Mouse (Mus musculus): ENCODE data around the gene Lypla2. TPM values are rescaled to one million over a fixed set of nuclear protein-coding genes. Genes with fewer than 3 reads are reported as not detected.
"Not testable (repeated sequence)": the region's sequence is repeated elsewhere in the genome, so short reads cannot be mapped to it uniquely, and the experiment has no call there.

Gene Lypla2
- 145 and 149 TPM in 2 replicates for polyA plus RNA-seq (2015; fragmentation: Nextera tagmentation; extraction: Ambion mirVana)

- DNase-seq (ENCODE audit: low spot score), result peak; percentile 69
These were observed at the start of gene Lypla2 for GRCm38 (mm10) chr4:135972556-135972906. TSS of gene Lypla2 (minus strand) at chr4:135972626.

DNA sequence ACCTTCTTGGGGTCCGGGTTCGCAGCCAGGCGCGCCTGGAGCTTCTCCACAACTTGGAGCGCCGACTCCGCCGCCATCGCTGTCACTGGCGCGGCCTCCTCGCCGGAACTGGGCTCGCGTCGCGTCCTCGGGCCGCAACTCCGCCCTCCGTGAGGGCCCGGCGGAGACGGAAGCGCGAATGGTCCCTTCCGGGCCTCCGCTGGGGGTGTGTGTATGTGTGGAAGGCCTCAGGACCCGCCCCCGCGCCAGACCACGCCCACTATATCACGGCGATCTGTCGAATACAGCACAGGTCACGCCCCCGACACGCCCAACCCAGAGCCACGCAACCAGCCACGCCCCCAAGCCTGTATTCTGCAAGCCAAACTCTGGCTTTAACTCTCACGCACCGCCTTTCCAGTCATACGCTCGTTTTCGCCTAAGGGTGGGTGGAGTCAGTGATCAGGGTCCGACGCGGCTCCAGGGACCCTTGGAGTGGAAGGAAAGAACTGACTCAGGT lies 49.2 kb upstream of the Lypla2 start, which contains the start of gene Eloa:
Gene Eloa (minus strand): TSS at position 215 of the 499 bp plus-strand sequence.
- peak; percentile 99 for DNase-seq (ENCODE audit: low spot score)

DNA sequence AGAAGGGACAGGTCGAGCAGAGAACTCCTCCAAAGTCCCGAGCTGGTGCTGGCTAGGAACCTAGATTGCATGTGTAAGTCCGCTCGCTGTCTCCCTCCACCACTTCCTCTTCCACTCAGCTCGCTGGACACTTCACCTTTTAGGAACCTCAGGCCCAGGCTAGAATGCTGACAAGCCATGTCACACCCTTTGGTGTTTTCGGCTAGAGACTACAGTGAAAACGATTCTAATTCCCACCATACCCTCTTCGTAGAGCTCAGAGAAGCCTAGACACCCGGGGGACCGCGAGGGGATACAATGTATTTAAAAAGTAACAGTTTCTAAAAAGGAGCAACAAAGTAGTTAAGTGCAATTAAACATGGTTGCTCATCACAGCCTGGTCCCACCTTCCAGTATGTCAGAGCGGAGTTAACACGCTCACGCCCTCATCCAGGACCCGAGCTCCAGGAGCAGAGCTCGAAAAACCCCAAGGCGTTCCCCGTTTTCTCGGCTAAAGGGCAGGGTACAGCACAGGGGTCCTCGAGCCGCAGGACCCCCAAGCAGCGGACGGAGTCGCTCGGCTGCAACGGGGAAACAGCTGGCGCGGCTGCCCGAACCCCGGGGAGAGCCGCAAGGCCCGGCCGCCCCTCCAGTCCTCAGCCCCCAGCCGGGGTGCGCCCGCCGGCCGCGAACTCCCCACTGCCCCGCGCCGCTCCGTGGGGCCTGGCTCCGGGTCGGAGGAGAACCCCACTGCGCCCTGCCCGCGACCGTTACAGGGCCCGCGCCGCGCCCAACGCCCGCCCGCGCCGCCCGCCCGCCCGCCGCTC lies 48.5 kb upstream of the Lypla2 start:
- DNase-seq (ENCODE audit: low spot score), result peak; percentile 23

DNA sequence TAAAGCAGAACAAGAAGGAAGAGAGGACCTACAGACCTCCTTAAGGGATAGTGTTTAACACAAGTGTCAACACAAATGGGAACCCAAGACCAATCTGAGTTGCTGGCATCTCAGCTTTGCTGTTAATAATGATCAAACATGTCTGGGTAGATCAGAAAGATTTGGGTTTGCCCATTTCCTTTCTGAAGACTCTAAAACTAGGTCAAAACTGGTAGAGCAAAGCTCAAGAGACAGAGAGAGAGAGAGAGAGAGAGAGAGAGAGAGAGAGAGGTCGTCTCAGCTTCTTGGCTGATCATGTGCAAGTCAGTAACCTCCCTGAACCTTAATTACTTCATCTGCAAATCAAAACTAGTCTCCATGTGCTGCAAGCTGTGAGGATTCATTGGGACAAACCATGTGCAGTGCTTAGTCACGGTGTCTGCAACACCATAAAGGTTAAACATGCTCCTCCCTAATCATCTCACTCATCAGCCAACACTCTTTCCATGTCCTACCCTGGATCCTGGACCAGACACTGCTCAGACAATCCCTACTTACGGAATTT lies 43.7 kb upstream of the Lypla2 start:
- peak; percentile 56 for DNase-seq (ENCODE audit: low spot score)

DNA sequence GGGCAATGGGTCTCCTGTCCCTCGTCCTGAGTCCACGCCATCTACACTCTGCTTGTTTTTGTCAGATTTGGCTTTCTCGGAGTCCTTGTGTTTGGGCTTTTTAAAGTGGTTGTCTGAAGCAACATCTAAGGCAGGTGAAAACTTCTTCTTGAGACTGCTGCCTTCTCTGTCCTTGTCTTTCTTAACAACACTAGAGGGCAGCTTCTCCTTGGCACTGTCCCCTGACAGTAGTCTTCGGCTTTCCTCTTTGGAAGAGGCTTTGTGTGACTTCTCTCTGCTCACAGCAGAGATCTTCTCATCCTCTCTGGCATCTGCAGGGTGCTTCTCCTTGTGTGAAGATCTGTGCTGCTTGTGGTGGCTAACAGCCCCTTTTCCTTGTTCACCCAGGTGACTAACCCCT lies 38.2 kb upstream of the Lypla2 start:
- no peak for DNase-seq (ENCODE audit: low spot score)

DNA sequence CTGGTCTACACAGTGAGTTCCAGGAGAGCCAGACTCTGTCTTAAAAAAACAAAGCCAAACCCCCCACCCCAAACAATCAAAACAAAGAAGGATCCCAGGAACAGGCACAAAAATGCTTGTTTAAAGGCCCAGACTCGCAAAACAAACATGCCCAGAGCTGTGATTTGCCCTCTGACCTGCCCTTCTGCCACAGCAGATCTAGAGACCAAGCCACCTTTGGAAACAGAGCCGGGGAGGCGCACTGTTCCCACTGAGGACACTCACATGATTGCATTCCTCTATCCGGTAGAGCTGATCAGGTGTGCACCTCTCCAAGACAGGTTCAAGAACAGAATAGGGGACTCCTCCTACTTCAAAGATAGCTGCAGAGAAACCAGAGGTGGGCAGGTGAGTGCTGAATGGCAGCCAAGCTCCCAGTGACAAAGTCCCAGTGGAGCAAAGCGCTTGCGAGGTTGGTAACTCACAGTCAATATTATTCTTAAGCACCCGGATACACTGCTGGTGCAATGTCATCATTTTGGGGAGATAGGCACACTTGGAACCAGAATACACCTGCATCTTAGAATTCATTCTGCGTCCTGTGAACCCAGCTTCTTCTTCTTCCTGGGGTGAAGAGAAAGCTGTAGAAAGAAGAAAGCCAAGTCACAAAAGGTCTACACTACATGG lies 36.5 kb upstream of the Lypla2 start:
- DNase-seq (ENCODE audit: low spot score), result no peak

- no peak for DNase-seq (ENCODE audit: low spot score)
These were observed 34.4 kb upstream of the Lypla2 start for GRCm38 (mm10) chr4:136006821-136007220.

GRCm38 (mm10) chr4:136004921-136005320 lies 32.5 kb upstream of the Lypla2 start:
- DNase-seq (ENCODE audit: low spot score), result no peak

DNA sequence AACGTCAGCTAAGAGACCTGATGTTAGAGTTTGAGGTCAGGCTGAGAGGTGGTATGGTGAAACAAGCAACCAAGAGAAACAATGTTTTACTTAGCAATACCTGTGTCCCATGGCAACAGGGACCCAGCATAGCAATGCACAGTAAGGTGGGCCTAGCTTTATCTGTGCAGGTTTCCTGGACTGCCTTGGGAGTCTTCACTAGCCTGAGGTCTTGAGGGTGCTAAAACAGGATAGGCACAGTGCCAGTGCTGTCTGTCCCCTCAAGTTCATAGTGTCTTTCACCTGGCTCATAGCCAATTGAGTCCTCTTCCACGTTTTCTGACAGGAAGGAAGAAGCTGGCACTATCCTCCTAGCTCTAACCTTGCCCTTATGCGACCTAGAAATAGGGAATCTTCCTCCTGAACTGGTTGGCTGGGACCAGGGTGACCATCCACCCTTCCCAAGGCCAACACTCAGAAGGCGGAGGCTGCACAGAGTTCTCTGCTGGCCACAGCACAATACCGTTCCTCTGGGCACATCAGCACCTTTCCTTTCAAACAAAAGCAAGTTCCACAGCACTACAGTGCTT lies 31.8 kb upstream of the Lypla2 start:
- no peak for DNase-seq (ENCODE audit: low spot score)

GRCm38 (mm10) chr4:135995118-135995517 lies 22.7 kb upstream of the Lypla2 start:
- DNase-seq (ENCODE audit: low spot score), result no peak

- DNase-seq (ENCODE audit: low spot score), result no peak
These were observed 21.5 kb upstream of the Lypla2 start for GRCm38 (mm10) chr4:135993941-135994340.

GRCm38 (mm10) chr4:135987714-135988113 lies 15.3 kb upstream of the Lypla2 start:
- no peak for DNase-seq (ENCODE audit: low spot score)

GRCm38 (mm10) chr4:135986943-135987710 lies 14.7 kb upstream of the Lypla2 start, which contains the start of gene Pithd1:
TSS of gene Pithd1 (minus strand) at chr4:135987264.
- peak; percentile 94 for DNase-seq (ENCODE audit: low spot score)

DNA sequence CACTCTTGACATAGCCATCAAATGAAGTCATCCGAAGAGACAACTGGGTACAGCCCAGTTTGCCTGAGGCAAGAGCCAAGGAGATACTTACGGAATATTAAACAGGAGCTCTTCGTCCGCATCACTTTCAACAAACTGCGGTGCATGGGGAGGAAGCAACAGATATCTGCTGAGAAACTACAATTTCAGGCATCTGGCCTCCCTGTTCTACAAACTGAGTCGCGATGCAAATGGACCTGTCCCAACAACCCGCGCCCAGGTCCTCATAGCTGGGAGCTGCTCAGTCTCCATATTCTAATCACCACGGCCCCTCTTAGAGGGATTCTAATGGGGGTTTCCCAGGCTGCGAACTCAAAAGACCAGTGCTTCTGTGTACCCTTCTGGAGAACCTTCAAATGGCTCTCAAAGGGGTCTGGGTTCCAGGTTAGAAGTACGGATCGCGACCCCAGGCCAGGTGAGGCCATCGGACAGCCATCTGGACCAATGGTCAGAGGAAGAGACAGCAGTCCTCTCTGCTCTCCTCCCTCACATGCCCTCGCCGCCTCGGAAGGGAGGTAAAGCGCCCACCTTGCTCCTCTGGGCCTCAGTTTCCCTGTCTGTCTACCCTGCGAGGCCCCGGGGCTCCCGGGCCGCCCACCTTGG lies 14.0 kb upstream of the Lypla2 start:
- no peak for DNase-seq (ENCODE audit: low spot score)

DNA sequence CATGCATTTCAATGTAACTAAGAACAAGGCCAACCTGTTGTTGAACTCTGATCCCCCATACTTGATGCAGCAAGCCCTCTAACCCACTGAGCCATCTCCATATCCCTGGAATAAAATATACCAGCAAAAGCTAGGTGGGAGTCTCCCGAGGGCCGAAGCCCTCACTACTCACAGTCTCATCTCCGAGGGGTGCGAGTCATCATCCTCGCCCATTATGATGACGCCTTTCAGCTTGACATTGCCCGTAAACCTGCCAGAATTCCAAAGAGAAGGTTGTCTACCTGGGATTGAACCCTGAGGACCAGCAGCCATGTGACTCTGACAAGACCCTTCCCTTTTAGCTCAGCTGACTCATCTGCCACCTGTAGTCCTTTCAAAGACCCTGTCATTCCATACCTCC lies 13.3 kb upstream of the Lypla2 start:
- DNase-seq (ENCODE audit: low spot score), result no peak

DNA sequence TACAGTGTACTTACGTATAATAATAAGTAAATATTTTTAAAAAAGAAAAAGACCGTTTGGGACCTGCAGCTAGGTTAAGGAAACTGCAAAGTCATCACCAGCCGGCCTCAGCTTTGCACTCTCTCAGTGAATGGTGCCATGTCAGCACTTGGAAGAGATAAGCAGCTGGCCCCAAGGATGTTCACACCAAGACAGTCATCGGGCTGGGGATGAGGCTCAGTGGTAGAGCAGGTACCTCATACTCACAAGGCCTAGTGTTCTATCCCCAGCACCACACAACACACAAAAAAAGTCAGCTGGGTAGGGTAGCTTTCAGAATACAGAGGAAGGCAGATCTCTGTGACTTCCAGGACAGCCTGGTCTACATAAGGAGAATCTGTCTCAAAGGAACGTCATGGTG lies 12.8 kb upstream of the Lypla2 start:
- DNase-seq (ENCODE audit: low spot score), result no peak

- no peak for DNase-seq (ENCODE audit: low spot score)
These were observed 12.1 kb upstream of the Lypla2 start for GRCm38 (mm10) chr4:135984556-135984955.

- DNase-seq (ENCODE audit: low spot score), result no peak
These were observed 9.2 kb upstream of the Lypla2 start for GRCm38 (mm10) chr4:135981524-135982063.

DNA sequence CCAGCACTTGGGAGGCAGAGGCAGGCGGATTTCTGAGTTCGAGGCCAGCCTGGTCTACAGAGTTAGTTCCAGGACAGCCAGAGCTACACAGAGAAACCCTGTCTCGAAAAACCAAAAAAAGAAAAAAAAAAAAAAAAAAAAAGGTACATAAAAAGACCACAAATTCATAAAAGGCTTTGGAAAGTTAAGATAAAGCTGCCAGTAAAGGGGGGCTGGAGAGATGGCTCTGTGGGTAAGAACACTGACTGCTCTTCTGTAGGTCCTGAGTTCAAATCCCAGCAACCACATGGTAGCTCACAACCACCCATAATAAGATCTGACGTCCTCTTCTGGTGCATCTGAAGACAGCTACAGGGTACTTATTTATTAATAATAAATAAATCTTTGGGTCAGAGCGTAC lies 7.8 kb upstream of the Lypla2 start:
- DNase-seq (ENCODE audit: low spot score), result not testable (repeated sequence)

DNA sequence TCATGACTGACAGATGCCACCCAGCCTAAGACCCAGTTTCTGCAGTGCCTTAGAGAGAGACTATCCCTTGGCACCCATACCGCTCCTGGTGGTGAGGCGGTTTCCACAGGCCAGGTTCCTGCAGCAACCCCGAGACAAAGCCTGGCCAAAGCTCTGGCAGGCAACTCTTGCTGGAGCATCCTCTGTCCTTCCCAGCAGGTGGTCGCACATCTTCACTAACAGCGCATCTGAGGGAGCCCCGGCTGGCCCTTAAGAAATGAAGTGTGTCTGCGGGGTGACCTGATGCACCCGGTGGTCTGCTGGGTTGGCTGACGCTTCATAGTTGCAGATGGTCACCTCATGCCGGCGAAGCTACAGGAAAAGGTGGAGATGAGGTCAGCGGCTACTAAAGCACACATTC lies 3.7 kb upstream of the Lypla2 start:
- no peak for DNase-seq (ENCODE audit: low spot score)

Measured in thymus, postnatal 0 days (tissue).